Mouse (Mus musculus) kidney, adult 2 months (tissue): Measurements from ENCODE around the gene P2ry2. TPM values are rescaled to one million over a fixed set of nuclear protein-coding genes. Genes with fewer than 3 reads are reported as not detected.
A peak's percentile ranks its signal among the peaks of the same experiment; 100 is the strongest.

Experiments used
- DNase-seq: peaks from one replicate; pipeline ENCODE4 v3.0.0; 2021
- H3K27ac ChIP-seq: fragments of 200-500 bp; 2 replicates; pipeline ENCODE4 v1.5.1; 2012; ENCODE audit warnings: low read depth, low read length, control low read depth, inconsistent platforms; ENCODE audit not compliant: insufficient read depth
- H3K27me3 ChIP-seq: fragments of 200-500 bp; replicated peaks from 2 replicates; pipeline ENCODE4 v1.6.1; 2012; ENCODE audit warnings: mild to moderate bottlenecking, moderate library complexity, low read length, inconsistent platforms; ENCODE audit not compliant: control insufficient read depth, insufficient read depth
- H3K36me3 ChIP-seq: fragments of 200-500 bp; 2 replicates; pipeline ENCODE4 v1.6.1; 2012; ENCODE audit warnings: mild to moderate bottlenecking, moderate library complexity, low read length, inconsistent platforms; ENCODE audit not compliant: control insufficient read depth, insufficient read depth
- H3K4me1 ChIP-seq: fragments of 200-500 bp; 2 replicates; pipeline ENCODE4 v1.6.1; 2011; ENCODE audit warnings: low read length; ENCODE audit not compliant: control insufficient read depth, insufficient read depth
- H3K4me3 ChIP-seq: fragments of 200-500 bp; 2 replicates; pipeline ENCODE4 v1.5.1; 2011; ENCODE audit warnings: mild to moderate bottlenecking, low read depth, low read length, control low read depth; ENCODE audit not compliant: insufficient read depth
- CTCF ChIP-seq: fragments of 200-500 bp; conservative IDR thresholded peaks from 2 replicates; pipeline ENCODE4 v1.5.1; 2011; ENCODE audit warnings: low read depth, mild to moderate bottlenecking, control low read depth, low read length, moderate library complexity, mixed read lengths; ENCODE audit not compliant: insufficient read depth, insufficient read length
- POLR2A ChIP-seq: fragments of 200-500 bp; IDR thresholded peaks from one replicate; pipeline ENCODE4 v1.6.1; 2011; ENCODE audit warnings: low read depth, low read length, control low read depth
- WGBS: fragments of 180-500 bp; shearing (Covaris S2); methylation state at CpG from one replicate; pipeline ENCODE4 v1.1.7; 2018; 5-methylcytosine and 5-hydroxymethylcytosine counted together
- polyA plus RNA-seq: library from polyadenylated mRNA; depleted of rRNA; stranded (reverse); fragments of >200 nt; gene quantifications from 2 replicates; pipeline ENCODE4 v1.2.3, GENCODE M21; 2012

The P2ry2 gene
- polyA plus RNA-seq, 1 experiment = 15.0 TPM

- Histone ChIP-seq H3K27ac (no peak overlapping the region), H3K4me3 (no peak overlapping the region)
- 27% methylated on average over 1 of the region's 1 CpGs for WGBS
Measured at GRCm38 (mm10) chr7:100997215-100997614, 15.5 kb downstream of the P2ry2 start.

DNA sequence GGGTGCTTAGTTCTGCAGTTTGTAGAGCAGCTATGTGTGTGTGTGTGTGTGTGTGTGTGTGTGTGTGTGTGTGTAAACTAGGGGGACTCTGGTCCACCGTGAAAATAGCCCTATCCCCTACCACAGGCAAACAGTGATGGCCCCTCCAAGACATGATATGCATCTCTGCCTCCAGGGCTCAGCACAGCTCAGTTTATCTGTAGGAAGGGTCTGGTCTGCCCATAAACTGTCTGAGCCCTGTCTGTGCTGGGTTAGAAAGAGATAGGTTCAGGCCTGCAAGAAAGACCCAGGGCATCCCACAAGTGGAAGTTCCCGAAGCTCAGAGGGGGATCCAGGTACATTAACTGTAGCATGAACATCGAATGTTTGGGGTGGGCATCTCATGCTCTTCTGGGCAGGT, 16.7 kb downstream of the P2ry2 start:
- 84% methylated on average over 3 of the region's 3 CpGs for WGBS
- no peak for DNase-seq
- no peaks in the 10 kb centered on the region for H3K36me3 ChIP-seq
- H3K27me3 ChIP-seq = no peaks in the 10 kb centered on the region
- H3K4me3 ChIP-seq = no peak overlapping the region
- TF ChIP-seq POLR2A (no peak), CTCF (no peak)
- H3K27ac ChIP-seq = no peak overlapping the region
- peaks cover 2% of the 10 kb centered on the region; the same call in 1 of the 2 replicates for H3K4me1 ChIP-seq

More at GRCm38 (mm10) chr7:100997215-100997614, 15.5 kb downstream of the P2ry2 start:
- no peak for DNase-seq
- no peak for TF ChIP-seq POLR2A
- no peak for TF ChIP-seq CTCF
- Histone ChIP-seq H3K36me3 (no peaks in the 10 kb centered on the region), H3K4me1 (no peaks in the 10 kb centered on the region), H3K27me3 (no peaks in the 10 kb centered on the region)

- Histone ChIP-seq H3K27me3 (no peaks in the 10 kb centered on the region), H3K4me1 (peaks cover 6% of the 10 kb centered on the region; the same call in 1 of the 2 replicates), H3K4me3 (no peak overlapping the region), H3K27ac (no peak overlapping the region), H3K36me3 (no peaks in the 10 kb centered on the region)
- TF ChIP-seq POLR2A (no peak), CTCF (no peak)
- DNase-seq = no peak
- WGBS = 92% methylated on average over 7 of the region's 7 CpGs
Measured at GRCm38 (mm10) chr7:100995260-100995864, 17.3 kb downstream of the P2ry2 start.

DNA sequence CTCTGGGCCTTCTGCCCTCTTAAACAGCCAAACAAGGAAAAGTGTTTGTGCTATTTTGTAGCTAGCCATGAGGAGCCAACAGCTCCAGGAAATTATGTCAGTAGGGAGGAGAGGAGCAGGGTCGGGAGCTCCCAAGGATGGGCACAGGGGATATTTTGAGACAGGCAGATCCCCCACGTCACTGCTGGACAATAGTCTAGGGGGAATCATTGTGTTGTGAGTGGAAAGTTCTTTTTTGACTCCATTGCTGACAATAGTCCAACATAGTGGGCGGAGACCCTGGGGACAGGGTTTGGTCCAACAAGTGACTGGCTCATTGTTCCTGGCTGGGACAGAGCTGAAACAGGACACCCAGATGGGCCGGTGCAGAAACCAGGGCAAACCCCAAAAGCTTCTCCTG, 19.5 kb downstream of the P2ry2 start:
- DNase-seq = peak; percentile 67
- no peak for TF ChIP-seq CTCF
- no peak for TF ChIP-seq POLR2A
- H3K36me3 ChIP-seq = no peaks in the 10 kb centered on the region
- peak overlapping the region; percentile 51; the same call in 1 of the 2 replicates for H3K27ac ChIP-seq
- no peak overlapping the region for H3K4me3 ChIP-seq
- peaks cover 6% of the 10 kb centered on the region; the same call in 1 of the 2 replicates for H3K4me1 ChIP-seq
- H3K27me3 ChIP-seq = no peaks in the 10 kb centered on the region
- WGBS = 72% methylated on average over 4 of the region's 4 CpGs

GRCm38 (mm10) chr7:100991972-100992371, 20.7 kb downstream of the P2ry2 start:
- 92% methylated on average over 3 of the region's 3 CpGs for WGBS
- DNase-seq = no peak

DNA sequence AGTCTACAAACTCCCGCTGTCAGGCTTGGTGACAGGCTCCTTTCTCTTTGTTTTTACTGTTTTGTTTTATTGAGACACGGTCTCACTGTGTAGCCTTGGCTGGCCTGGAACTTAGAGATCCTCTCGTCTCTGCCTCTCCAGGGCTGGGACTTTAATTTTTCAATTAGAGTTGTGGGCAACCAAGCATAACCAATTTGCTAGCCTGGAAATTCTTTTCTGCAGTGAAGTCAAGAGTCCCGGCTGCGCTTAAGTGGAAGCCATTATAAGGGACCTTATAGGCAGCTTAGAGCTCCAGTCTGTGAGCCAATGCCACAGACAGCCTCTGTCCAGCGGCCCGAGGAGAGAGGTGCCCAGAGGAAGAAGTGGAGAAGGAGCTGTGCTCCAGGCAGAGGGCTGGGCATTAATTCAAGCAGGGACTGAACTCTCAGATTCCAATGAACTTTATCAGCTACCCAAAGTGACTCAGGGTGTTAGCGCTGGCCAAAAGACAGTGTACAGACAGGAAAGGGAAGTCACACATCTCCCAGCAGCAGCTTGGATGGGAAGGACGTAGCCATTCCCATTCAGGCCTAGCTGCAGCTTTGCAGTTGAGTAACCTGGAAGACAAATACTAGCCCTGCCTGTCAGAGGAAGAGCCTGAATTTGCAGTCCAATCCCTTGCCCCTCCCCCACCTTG, 21.9 kb downstream of the P2ry2 start:
- Histone ChIP-seq H3K4me1 (peaks cover 6% of the 10 kb centered on the region; the same call in 1 of the 2 replicates), H3K36me3 (no peaks in the 10 kb centered on the region), H3K27me3 (no peaks in the 10 kb centered on the region), H3K27ac (peak overlapping the region; percentile 57), H3K4me3 (no peak overlapping the region)
- WGBS = 21% methylated on average over 9 of the region's 9 CpGs
- TF ChIP-seq CTCF (no peak), POLR2A (no peak)
- peak; percentile 73 for DNase-seq

More at GRCm38 (mm10) chr7:100991972-100992371, 20.7 kb downstream of the P2ry2 start:
- no peak overlapping the region for H3K4me3 ChIP-seq
- H3K4me1 ChIP-seq = peaks cover 6% of the 10 kb centered on the region; the same call in 1 of the 2 replicates
- no peak overlapping the region for H3K27ac ChIP-seq
- H3K36me3 ChIP-seq = no peaks in the 10 kb centered on the region
- no peaks in the 10 kb centered on the region for H3K27me3 ChIP-seq
- no peak for TF ChIP-seq CTCF
- no peak for TF ChIP-seq POLR2A

- DNase-seq = peak; percentile 85
- WGBS = 15% methylated on average over 9 of the region's 9 CpGs
- no peak overlapping the region for H3K4me3 ChIP-seq
- no peak for TF ChIP-seq POLR2A
- TF ChIP-seq CTCF = peak; percentile 89
- H3K4me1 ChIP-seq = peaks cover 18% of the 10 kb centered on the region
- H3K36me3 ChIP-seq = no peaks in the 10 kb centered on the region
- no peaks in the 10 kb centered on the region for H3K27me3 ChIP-seq
- no peak overlapping the region for H3K27ac ChIP-seq
Measured at GRCm38 (mm10) chr7:100988092-100988491, 24.6 kb downstream of the P2ry2 start.
